Mouse (Mus musculus): Measurements from ENCODE around the gene Klhl33. TPM values are rescaled to one million over a fixed set of nuclear protein-coding genes. Genes with fewer than 3 reads are reported as not detected.
"Not testable (repeated sequence)": the region's sequence is repeated elsewhere in the genome, so short reads cannot be mapped to it uniquely, and the experiment has no call there.

Klhl33 gene
- polyA plus RNA-seq (2015; fragmentation: Nextera tagmentation; extraction: Ambion mirVana) = 0.18 and 0.30 TPM in 2 replicates

DNA sequence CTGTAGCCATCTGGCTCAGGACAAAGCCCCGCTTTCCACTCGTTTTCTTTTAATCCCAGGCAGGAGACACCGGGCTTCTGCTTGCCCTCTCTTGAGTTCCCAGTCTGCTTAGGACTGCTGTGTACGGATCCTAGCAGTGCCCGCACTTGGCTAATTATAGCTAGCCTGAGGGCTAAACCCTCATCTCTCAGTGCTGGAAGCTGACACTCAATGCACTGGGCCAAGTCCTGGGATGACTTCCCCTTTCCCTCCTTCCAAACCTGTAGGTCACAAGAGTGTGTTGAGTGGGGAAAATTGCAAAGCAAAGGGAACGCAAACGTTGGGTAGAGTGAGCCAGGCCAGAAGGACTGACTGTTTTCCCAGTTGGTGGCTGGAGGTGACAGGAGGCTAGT lies at the start of gene Klhl33:
Gene Klhl33, minus strand, starts transcription at position 134 of the 392 bp plus-strand sequence.
- no peak for DNase-seq (ENCODE audit: low spot score)

DNA sequence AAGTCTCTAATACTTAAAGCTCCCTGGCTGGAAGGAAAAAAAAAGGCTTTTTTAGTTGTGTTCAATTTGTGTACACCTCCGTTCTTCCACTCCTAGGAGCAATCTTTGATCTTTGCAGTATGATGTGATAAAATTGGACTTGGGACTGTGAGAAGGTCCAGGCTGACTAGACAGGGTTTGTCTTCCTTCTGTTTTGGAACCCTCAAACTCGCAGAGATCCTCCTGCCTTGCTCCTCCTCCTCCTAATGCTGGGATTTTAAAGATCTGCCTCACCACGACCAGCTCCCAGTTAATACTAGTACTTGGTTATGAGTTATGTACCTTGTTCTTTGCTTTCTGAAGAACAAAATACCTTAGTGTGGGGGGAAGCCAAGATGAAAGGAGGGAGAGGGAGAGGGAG lies 48.2 kb upstream of the Klhl33 start:
- not testable (repeated sequence) for DNase-seq (ENCODE audit: low spot score)

DNA sequence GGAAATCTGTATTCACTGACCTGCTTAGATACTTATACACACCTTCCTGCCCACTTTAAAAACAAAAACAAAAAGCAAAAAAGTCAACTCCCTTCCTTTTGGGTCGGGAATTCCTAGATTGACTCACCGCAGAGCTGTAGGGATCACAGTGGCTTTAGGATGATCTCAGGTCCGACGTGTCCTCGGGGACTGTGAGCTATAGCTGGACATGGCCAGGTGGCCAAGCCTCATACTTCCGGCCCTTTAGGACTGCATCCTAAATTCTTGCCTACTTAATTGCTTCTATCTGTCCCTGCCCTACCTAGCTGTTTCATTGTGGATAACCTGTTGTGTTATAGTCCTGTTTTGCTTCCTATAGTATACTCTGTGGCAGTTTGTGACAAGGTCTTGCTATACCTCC lies 47.8 kb upstream of the Klhl33 start:
- DNase-seq (ENCODE audit: low spot score) = not testable (repeated sequence)

DNA sequence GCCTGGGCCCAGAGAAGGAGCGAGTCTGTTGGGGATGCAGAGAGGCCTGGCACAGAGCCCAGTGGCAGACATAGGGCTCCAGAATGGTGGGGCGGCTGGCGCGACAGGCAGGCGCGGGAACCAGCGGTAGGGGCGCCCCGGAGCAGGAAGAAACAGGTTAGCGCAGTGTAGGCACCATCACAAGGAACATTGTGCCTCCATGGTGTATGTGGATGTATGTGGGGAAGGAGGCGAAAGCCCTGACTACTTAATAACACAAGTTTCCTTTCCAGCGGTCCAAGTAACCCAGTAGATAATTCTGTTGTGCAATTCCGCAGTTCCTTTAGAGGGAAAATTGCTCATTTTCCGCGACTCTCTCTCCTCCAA lies 47.3 kb upstream of the Klhl33 start:
- DNase-seq (ENCODE audit: low spot score) = peak; percentile 56

DNA sequence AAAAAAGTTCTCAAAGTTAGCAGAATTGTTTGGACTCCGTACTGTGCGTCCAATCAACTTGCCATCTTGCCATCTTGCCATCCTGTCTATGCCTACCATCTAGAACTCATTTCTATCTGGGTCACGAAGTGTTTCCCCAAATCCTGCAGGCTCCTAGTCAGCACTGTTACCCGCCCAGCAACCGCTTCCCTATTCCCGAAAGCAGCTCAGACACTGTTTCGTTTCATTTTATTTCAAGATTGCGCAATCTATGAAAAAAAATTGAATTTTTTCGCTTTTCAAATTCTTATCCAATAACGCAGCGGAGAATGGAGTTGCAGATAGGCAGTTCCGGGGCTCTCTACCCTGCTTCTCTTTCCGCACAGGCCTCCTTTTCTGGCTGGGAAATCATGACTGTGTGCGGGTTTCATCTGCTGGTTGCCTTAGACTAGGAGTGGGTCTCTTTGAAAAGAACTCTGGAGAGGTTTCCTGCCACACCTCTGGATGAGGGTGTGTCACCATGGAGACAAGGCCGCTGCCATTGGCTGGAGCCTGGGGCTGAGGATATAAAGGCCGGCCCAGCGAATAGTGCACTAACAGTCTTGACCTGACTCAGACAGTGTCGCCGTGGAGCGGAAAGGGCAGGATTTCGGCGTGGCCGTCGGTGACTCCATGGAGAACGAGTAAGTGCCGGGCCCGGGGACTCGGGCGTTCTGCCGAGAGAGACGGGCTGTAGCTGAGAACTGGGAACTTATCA lies 46.8 kb upstream of the Klhl33 start, which contains the start of gene Gm49342:
Gene Gm49342, plus strand, starts transcription at position 586 of the 736 bp plus-strand sequence.
- DNase-seq (ENCODE audit: low spot score) = peak; percentile 76

DNA sequence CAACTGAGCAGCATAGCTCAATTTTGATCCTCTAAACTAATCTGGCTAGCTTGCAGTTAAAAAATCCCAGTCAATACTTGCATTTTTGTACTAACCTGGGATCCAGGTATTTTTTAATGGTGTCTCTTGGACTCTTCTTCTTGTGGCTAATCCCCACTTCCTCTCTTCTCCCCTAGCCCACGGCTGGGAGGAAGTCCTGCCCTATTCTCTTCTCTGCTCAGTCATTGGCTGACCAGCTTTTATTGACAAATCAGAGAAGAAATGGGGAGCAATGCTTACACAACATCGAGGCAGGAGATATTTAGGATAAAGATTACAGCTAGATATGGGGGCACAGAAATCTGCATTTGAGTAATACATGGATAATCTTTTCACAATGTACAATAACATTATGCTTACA lies 41.6 kb upstream of the Klhl33 start:
- no peak for DNase-seq (ENCODE audit: low spot score)

DNA sequence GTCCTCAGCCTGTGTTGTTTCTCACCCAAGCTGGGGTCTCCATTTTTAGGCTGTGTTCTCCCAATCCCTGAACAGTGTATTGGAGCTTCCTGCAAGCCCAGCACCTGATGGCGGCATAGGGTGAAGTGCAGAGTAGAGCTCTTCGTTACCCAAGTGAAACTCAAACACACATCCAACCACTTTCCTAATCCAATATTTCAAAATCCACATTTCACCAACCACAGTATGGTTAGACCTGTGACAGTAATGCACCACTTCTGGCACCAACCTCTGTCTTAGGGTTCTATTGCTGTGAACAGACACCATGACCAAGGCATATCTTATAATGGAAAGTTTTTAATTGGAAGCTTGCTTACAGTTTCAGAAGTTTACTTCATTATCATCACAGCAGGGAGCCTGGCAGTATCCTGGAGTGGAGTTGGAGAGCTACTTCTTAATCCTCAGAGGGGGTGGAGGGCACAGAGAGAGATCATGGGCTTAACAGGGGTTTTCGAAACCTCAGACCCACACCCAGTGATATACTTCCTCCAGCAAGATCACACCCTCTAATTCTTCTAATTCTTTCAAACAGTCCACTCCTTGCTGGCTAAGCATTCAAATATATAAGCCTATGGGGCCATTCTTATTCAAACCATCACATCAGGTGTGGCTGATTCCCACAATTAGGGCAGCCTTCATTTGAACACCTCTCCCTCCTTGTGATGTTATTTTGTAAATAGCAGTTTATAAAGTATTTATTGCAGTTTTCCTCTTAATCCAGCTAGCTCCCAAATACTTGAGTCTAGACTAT lies 41.0 kb upstream of the Klhl33 start:
- DNase-seq (ENCODE audit: low spot score) = no peak

DNA sequence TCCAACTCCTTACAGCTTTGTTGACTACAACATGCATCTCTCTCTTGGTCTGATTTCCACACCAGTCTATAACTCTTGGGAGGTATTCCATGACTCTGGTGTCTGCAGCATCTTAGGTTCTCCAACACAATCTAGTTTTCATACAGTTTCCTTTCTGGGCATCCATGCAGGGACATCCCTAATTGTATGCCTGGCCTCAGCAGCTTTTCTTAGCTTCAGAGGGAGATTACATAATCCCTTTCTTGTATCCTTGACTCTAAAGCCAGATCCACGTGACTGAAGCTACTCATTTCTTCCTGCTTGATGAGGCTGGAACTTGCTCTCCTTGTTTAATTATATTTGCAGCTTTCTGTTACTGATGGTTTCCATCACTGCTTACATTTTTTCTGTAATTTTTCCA lies 39.3 kb upstream of the Klhl33 start:
- no peak for DNase-seq (ENCODE audit: low spot score)

DNA sequence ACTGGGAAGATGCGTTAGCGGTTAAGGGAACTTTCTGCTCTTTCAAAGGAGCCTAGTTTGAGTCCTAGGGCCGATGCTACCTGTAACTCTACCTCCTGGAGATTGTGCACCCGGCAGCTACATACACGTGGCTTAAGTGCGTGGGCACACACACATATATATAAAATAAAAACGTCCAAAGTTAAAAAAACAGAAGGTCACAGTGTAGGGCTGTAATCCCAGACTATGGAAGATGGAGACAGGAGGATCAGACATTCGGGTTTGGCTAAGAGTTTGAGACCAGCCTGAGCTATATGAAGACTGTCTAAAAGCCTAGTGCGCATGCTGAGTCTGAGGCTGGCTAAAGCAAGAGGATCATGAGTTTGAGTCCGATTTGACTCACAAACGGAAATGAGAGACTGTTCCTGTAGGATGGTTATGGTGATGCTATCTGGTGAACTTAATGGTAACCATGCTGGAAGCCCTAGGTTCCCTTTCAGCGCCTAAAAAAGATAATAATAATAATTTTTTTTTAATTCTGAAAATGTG lies 34.2 kb upstream of the Klhl33 start:
- DNase-seq (ENCODE audit: low spot score) = no peak

DNA sequence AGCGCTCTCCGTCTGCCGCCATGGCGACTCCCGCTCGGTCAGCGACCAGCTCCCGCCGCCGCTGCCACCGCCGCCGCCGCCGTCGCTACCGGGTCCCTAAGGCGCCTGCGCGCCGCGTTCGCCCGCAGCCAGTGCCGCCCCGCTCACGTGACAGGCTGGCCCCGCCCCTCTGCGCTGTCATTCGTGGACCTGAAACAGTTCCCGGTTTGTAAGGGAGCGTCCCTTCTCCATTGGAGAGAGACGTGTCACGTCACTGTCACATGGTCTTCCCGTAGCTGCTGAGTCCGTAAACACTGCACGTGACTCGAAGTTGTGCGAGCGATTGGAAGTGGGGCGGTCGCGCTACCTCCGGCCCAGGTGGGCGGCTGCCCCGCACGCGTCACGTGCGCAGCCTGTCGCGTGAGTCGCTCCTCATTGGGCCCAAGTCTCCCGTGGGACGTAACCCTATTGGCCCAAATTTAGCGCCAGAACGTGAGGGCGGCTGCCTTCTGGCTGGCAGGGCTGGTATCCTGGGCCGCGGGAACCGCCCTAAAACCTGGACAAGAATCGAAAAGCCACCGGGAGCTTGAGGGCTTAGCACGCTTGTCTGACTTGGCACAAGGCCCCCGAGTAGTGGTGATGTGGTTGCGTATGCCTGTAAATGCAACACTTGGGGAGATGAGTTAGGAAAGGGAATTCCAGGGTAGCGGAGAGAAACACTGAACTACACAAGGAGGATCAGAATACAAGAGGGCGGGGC lies 33.6 kb upstream of the Klhl33 start, which contains the start of the genes Pip4p1 and Pnp:
Gene Pip4p1, minus strand, starts transcription at position 103 of the 739 bp plus-strand sequence.
Gene Pnp, plus strand, starts transcription at position 329 of the 739 bp plus-strand sequence.
- DNase-seq (ENCODE audit: low spot score) = peak; percentile 99

DNA sequence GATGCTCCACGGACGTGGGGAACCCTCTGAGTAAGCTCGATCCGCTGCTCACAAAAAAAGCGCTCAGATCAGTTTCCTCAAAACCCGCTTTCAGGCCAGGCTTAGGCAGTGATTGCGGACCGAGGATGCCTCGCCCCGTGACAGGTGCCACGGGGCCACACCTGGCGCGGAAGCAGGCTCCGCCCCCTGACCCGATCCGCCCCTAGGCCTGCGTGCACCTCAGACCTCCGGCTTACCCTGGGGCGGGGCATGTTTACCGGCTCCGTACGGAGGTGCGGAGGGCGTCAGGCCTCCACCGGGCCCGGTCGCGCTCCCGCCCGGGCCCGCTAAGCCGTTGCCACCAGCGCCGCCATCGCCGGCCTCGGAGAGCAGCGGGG lies 33.1 kb upstream of the Klhl33 start:
- DNase-seq (ENCODE audit: low spot score) = peak; percentile 68

DNA sequence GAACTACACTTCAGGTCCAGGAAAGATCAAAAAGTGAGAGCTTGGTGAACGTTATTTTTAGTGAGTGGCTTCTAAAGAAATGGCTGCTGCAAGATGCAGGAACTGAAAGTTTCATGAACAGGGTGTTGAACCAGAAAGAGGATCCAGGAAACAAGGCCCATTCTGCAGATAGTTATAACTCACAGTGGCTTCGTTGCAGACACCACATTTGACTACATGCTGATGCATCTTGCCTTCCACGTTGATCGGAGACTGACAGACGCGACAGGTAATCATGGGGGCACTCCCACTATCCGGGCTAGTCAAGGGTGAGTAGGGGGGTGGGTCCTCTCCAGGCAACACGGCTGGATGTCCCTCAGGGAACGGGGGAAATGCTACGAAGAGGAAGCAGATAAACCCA lies 32.6 kb upstream of the Klhl33 start:
- no peak for DNase-seq (ENCODE audit: low spot score)

DNA sequence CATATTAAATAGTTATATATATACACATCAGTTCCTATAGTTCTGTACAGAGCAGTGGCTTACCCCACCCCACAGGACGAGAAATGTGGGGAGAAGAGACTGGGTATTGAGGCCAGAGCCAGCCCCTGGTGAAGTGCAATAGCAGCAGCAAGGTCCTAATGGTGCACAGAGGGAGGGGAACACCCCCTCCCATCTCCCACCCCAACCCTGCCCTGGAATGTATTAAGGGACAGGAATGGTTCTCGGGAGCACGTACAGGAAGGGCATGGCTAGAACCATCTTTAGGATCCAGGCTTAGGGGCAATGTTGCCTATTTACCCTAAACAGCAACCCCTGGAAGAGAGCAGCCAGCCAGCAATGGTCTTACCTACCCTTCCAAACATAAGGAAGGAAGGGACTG lies 30.1 kb upstream of the Klhl33 start:
- no peak for DNase-seq (ENCODE audit: low spot score)

DNA sequence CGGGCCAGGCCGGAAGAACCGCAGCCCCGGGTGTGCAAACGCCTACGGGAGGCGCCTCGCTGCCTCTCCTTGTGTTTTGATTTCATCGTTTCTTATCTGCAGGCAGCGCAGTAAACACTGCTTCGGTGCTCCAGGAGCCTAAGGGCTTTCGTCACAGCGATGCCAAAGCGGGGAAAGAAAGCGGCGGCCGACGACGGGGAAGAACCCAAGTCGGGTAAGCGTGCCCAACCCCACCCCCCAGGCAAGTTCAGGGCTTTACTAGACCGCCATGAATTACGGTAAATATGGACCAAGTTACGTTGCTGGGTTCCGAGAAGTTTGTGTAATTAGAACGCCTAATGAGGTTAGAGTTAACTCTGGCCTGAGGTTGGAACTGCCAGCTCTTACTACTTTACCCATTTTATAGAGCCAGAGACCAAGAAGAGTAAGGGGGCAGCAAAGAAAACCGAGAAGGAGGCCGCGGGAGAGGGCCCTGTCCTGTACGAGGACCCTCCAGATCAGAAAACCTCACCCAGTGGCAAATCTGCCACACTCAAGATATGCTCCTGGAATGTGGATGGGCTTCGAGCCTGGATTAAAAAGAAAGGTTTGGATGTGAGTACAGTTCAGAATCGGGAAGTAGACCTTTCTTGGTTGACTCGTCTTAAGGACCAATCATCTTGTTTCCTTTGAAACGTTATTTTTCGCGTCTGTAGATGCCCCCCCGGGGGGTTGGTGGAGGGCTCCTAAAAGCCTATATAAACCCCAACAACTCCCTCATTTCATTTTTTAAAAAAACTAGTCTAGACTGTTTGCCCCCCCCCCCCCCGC lies 28.0 kb upstream of the Klhl33 start:
- no peak for DNase-seq (ENCODE audit: low spot score)

DNA sequence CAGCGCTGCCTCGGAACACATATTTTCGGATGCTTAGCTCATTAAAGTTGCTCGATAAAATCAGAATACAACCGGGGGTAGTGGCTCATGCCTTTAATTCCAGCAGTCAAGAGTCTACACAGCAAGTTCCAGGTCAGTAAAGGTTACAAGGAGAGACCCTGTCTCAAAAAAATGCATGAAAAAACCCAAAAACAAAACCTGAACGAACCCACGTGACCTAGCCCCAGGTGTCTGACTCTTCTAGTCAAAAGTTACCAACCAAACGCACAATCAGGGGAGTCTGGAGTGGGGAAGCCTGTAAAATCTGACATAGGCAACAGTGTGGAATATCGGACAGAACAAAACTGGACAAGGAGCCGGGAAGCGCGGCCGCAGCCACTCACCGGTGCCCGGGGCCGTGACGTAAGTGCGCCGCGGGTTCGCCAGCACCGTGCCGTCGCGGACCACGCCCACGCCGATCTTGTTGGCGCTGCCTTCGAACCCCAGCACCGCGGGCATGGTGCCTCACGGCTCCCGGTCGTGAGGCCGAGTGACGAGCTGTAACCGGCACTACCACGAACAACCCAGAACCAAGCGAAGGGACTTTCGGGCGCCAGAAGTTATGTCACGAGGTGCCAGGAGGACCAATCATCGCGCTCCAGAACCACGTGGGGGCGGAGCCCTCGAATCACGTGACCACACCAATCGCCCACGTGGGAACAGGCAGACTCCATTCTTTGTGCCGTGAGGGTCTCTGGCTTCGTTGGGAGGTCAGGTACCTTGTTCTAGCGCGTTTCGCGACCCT lies 27.2 kb upstream of the Klhl33 start, which contains the start of the genes Osgep and Apex1:
Gene Osgep, minus strand, starts transcription at position 613 of the 784 bp plus-strand sequence.
Gene Apex1, plus strand, starts transcription at position 688 of the 784 bp plus-strand sequence.
- peak; percentile 97 for DNase-seq (ENCODE audit: low spot score)

DNA sequence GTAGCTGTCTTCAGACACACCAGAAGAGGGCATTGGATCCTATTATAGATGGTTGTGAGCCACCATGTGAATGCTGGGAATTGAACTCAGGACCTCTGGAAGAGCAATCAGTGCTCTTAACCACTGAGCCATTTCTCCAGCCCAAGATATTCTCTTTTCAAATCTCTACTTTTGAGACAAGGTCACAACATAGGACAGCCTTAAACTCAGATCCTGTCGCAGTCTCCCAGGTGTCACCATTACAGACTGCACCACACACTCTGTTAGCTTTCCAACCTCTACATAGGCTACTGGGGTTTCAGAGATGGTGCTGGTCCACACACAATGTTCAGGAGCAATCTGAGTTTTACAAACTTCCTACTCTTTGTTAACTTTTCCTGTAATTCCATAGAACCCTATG lies 26.1 kb upstream of the Klhl33 start:
- not testable (repeated sequence) for DNase-seq (ENCODE audit: low spot score)

DNA sequence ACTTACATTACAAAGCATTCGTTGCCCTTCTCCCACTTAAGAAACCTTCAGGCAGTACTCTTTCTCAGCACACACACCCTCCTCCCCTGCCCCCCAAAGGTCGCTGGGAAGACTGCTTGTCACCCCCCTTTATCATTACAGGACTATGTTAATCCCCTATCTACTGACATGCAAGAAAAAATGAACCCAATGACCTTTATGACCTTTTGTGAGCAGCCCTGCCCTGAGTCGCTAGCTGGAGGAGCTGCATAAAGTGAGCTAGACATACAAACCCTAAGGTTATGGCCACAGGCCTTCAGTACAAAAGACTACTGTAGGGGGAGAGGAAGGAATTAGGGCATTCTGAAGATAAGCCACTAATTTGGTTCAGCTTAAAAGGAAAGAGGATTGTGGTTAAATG lies 14.0 kb upstream of the Klhl33 start:
- DNase-seq (ENCODE audit: low spot score) = no peak

DNA sequence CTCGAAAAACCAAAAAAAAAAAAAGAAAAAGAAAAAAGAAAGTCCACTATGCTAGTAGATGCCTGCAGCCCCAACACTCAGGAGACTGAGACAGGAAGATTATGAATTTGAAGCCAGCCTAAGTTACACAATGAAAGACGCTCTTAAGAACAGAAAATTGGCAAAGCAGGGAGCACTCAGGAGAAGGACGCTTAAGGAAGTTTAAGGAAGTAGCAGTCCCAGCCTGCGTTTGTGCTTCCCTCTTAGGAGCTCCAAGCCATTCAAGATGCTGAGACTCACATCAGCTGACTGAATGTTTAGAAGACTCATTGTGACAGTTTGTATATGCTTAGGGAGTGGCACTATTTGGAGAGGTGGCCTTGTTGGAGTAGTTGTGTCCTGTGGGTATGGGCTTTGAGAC lies 10.8 kb upstream of the Klhl33 start:
- DNase-seq (ENCODE audit: low spot score) = no peak

DNA sequence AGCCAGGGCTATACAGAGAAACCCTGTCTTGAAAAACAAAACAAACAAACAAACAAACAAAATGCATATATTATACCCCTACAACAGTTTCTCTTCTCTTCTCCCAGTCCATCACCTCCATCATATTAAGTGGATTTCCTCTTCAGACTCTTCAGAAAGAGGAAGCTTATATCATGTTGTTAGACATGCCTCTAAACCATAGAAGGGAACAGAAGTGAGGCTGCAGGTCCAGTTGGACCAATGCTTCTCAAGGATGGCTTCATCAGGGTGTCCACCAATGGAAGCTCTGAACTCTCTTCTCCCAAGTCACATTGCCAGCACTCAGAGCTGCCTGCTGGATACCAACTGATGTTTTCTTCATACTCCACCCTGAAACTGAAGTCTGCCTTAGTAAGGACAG lies 8.0 kb upstream of the Klhl33 start:
- DNase-seq (ENCODE audit: low spot score) = not testable (repeated sequence)

DNA sequence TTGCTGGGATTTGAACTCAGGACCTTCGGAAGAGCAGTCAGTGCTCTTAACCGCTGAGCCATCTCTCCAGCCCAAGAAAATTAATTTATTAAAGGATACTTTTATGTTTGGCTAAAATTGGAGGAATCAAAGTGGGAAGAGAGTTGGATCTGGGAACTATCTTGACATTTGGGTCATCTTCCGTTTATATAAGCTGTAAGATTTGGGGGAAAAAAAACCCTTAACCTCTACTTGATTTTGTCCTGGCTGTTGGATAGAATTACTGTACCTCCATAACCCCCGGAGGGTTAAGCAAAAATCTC lies 7.5 kb upstream of the Klhl33 start:
- no peak for DNase-seq (ENCODE audit: low spot score)

All from thymus, postnatal 0 days (tissue).